Mouse (Mus musculus): ENCODE results near the gene Zfp286. TPM values are rescaled to one million over a fixed set of nuclear protein-coding genes. Genes with fewer than 3 reads are reported as not detected.

Gene Zfp286
- polyA plus RNA-seq, 1 experiment from 2014 or later, result 31.2 TPM

DNA sequence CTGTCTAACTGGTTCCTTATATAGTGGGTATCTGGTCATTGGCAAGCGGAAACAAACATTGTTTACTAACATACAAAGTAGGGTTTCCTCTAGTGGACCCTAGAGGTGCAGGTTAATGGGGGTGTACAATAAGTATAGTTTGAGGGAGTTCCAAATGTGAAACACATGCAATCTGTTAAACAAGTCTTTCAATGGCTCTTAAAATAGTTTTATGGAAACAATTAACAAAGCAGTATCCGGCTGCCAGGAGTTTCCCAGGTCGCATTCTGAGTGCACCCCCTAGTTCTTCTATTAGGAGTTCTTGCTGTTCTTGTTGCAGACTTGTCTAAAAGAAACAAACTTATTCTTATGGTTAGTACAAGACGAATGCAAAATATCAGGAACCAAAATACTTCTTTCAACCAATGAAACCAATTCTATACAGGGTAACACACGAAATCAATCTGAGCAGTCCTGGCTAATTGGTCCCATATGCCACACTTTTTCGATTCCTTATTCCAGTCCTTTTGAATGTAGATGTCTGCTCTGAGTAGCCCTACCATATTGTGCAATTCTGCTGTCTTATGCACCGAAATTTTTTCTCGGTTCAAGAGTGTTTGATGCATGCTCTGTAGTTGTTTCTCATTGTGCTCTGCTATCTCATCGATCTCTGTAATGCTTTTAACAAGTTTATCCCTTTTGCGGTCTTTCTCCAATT lies 46.9 kb downstream of the Zfp286 start:
- Histone ChIP-seq H3K4me2 (replicated peaks) (no peak overlapping the region), H3K4me1 (no peaks in the 10 kb centered on the region), H3K9ac (no peak overlapping the region), H3K27me3 (peaks cover 3% of the 10 kb centered on the region; the same call in 1 of the 2 replicates), H3K27ac (no peak overlapping the region), H3K9me3 (replicated peaks) (no peaks in the 10 kb centered on the region), H3K4me3 (no peak overlapping the region), H3K36me3 (no peaks in the 10 kb centered on the region)
- no peak for ATAC-seq (ENCODE audit: low FRiP score)
- WGBS, result 75% methylated on average over 10 of the region's 10 CpGs

DNA sequence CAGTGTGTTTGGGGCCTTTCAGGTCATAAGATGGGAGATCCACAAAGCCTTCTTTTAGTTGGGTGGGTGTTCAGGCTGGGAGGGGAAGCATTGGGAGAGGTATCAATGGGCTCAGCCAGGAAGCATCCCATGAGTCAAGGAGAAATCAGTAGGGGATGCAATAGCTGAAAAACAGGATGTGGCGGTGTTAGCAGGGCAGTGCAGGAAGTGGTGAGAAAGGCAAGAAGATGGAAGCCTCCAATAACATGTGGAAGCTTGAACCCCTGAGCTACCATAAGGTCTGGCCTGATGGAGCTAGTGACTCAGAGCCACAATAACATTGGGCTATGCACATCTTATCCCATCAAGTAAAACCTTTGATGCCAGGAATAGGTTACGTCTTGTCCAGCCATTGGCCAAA lies 48.1 kb downstream of the Zfp286 start:
- H3K36me3 ChIP-seq, result no peaks in the 10 kb centered on the region
- H3K27me3 ChIP-seq, result no peaks in the 10 kb centered on the region
- no peak overlapping the region for H3K27ac ChIP-seq
- no peak overlapping the region for H3K4me3 ChIP-seq
- H3K4me1 ChIP-seq, result no peaks in the 10 kb centered on the region
- no peak overlapping the region for H3K4me2 ChIP-seq (replicated peaks)
- no peaks in the 10 kb centered on the region for H3K9me3 ChIP-seq (replicated peaks)
- 87% methylated on average over 2 of the region's 2 CpGs for WGBS
- H3K9ac ChIP-seq, result no peak overlapping the region
- ATAC-seq (ENCODE audit: low FRiP score), result no peak

DNA sequence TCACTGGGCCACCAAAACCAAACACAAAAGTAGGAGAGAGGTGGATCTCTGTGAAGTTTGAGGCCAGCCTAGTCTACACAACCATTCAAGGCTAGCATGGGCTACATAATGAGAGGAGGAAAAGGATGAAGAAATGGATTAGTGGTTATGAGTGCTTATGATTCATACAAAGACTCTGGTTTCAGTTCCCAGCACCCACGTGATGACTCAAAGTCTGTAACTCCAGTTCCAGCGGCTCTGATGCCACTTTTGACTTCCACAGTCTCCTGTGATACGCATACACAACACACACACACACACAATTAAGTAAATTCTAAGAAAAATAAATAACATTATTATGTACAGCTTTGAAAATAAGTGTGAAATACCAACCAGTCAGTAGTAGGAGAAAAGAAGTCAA lies 56.6 kb downstream of the Zfp286 start:
- peaks cover 14% of the 10 kb centered on the region for H3K4me1 ChIP-seq
- H3K4me3 ChIP-seq, result no peak overlapping the region
- peaks cover 4% of the 10 kb centered on the region; the same call in 1 of the 2 replicates for H3K27me3 ChIP-seq
- H3K36me3 ChIP-seq, result peaks cover 9% of the 10 kb centered on the region; the same call in 1 of the 2 replicates
- H3K4me2 ChIP-seq (replicated peaks), result no peak overlapping the region
- H3K27ac ChIP-seq, result no peak overlapping the region
- 84% methylated on average over 3 of the region's 3 CpGs for WGBS
- H3K9ac ChIP-seq, result no peak overlapping the region
- no peaks in the 10 kb centered on the region for H3K9me3 ChIP-seq (replicated peaks)
- no peak for ATAC-seq (ENCODE audit: low FRiP score)

DNA sequence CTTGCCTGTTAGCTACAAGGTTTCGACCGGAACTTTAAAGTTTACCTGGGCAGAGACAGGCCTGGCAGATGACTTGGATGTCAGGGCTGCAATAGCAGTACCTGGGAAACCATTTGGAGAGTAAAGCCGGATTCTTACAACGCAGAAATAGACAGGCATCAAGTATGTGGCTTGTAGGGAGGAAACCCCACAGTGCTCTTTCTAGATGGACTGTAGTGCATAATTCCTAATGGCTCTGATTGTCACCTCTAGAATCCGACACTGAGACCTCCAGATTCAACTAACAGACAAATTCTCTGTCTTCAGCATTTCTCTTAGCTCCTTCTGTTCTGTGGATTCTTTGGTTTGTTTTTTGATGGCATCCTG lies 57.3 kb downstream of the Zfp286 start:
- peak; percentile 52; the same call in 1 of the 2 replicates for ATAC-seq (ENCODE audit: low FRiP score)
- Histone ChIP-seq H3K9me3 (replicated peaks) (no peaks in the 10 kb centered on the region), H3K27me3 (peaks cover 4% of the 10 kb centered on the region; the same call in 1 of the 2 replicates), H3K36me3 (peaks cover 12% of the 10 kb centered on the region; the same call in 1 of the 2 replicates), H3K4me3 (peak overlapping the region; percentile 76), H3K9ac (no peak overlapping the region), H3K27ac (peak overlapping the region; percentile 96; the same call in 1 of the 2 replicates), H3K4me1 (peaks cover 14% of the 10 kb centered on the region), H3K4me2 (replicated peaks) (peak overlapping the region; percentile 60)
- WGBS, result 8% methylated on average over 5 of the region's 5 CpGs

DNA sequence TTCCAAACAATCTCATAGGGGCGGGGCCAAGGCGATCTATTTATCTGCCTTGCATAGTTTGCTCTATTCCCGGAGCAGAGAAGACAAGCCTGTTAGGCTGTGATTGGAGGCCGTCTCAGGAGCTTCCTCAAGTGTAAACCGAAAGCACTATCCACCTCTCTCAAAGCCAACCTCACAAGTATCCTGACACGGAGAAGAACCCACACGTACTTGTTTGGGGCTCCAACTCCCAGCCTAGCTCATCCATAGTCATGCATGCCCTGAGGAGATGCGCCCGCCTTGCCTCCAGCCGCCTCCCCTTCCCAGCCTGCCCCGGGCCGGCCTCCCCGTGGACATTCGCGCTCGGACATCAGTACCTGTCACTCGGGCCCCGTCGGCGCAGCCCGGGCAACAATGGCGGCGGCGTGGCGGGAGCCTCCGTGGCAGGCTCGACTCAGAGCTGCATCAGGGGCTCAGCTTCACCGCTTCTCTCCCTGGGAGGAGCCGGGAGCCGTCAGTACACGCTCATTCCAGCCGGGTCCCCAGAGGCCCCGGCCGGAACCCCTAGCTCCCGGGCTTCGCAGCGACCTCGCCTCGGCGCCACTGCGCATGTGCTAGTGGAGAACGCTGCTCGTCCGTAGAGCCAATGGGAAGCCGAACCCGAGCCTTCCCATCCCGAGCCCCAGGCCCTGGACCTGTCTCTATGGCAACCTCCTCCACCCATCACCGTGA lies 57.8 kb downstream of the Zfp286 start, which contains the start of gene Zfp287:
Gene Zfp287, minus strand, starts transcription at position 595 of the 711 bp plus-strand sequence.
- H3K4me1 ChIP-seq, result peaks cover 14% of the 10 kb centered on the region
- WGBS, result under 1% methylated on average over 48 of the region's 48 CpGs

DNA sequence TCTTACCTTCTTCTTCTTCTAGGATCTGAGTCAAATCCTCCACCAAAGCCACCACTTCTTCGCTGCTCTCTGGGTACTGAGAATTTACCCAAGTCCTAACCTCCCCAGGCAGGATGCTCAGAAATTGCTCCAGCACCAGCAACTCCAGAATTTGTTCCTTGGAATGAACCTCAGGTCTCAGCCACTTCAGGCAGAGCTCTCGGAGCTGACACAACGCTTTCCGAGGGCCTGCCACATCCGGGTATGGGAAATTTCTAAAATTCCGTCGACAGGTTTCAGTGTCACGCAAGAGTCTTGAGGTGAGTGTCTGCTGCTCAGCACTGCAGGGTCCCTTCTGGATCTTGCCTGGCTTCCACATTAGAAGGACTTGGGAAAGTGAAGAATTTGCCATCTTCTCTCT lies 61.0 kb downstream of the Zfp286 start:
- Histone ChIP-seq H3K27me3 (no peaks in the 10 kb centered on the region), H3K36me3 (peaks cover 42% of the 10 kb centered on the region), H3K4me2 (replicated peaks) (no peak overlapping the region), H3K4me3 (no peak overlapping the region), H3K9me3 (replicated peaks) (no peaks in the 10 kb centered on the region), H3K4me1 (peaks cover 14% of the 10 kb centered on the region), H3K27ac (no peak overlapping the region), H3K9ac (no peak overlapping the region)
- no peak for ATAC-seq (ENCODE audit: low FRiP score)
- 91% methylated on average over 8 of the region's 8 CpGs for WGBS

More for the DNA sequence above, 57.8 kb downstream of the Zfp286 start, which contains the start of gene Zfp287:
- Histone ChIP-seq H3K9ac (peak within 1 kb of the TSS; percentile 84), H3K9me3 (replicated peaks) (no peaks in the 10 kb centered on the region), H3K4me2 (replicated peaks) (peak within 1 kb of the TSS; percentile 60), H3K36me3 (peaks cover 12% of the 10 kb centered on the region; the same call in 1 of the 2 replicates), H3K4me3 (peak within 1 kb of the TSS; percentile 76), H3K27ac (peak within 1 kb of the TSS; percentile 96), H3K27me3 (peaks cover 4% of the 10 kb centered on the region; the same call in 1 of the 2 replicates)
- peak; percentile 99 for ATAC-seq (ENCODE audit: low FRiP score)

DNA sequence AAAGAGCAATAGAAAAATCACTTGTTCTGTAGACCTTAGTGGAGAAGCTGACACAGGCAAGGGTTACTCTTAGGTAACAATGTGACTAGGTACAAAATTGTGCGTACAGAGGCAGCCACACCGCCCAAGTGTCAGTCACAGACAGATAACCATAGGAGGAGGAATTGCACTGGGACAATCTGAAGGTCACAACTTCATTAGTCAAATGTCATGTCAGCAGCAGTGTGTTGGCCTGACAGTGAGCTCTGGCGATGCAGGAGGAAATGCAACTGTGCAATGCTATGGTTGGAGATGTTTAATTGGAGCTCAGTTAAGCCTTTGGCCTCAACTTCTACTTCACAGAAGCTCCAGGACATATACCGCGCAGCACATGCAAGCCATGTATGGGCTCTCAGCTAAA lies 78.6 kb downstream of the Zfp286 start:
- Histone ChIP-seq H3K4me3 (no peak overlapping the region), H3K36me3 (peaks cover 51% of the 10 kb centered on the region), H3K9me3 (replicated peaks) (no peaks in the 10 kb centered on the region), H3K27me3 (no peaks in the 10 kb centered on the region), H3K4me1 (no peaks in the 10 kb centered on the region), H3K4me2 (replicated peaks) (no peak overlapping the region), H3K9ac (no peak overlapping the region), H3K27ac (no peak overlapping the region)
- ATAC-seq (ENCODE audit: low FRiP score), result no peak
- 89% methylated on average over 5 of the region's 5 CpGs for WGBS

DNA sequence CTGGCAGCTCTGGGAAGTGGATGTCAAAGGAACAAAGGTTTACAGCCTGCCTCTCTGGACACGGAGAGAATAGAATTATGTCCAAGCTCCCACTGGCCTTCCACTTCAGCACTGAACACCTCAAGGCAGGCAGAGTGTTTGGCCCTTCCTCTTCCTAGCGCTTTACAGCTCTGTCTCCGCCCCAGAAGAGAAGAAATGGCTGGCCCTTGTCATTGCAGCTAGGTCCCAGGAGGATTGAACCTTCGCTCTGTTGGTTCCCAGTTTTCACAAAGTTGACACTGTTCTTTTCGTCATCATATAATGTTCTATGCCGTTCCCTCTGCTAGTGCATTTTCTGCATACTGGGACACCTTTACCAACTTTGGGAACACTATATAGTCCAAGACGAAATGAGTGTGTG lies 81.0 kb downstream of the Zfp286 start:
- 85% methylated on average over 7 of the region's 7 CpGs for WGBS
- Histone ChIP-seq H3K36me3 (peaks cover 32% of the 10 kb centered on the region), H3K9me3 (replicated peaks) (no peaks in the 10 kb centered on the region), H3K4me2 (replicated peaks) (no peak overlapping the region), H3K27me3 (no peaks in the 10 kb centered on the region), H3K4me3 (no peak overlapping the region), H3K9ac (no peak overlapping the region), H3K4me1 (no peaks in the 10 kb centered on the region), H3K27ac (no peak overlapping the region)
- ATAC-seq (ENCODE audit: low FRiP score), result no peak

DNA sequence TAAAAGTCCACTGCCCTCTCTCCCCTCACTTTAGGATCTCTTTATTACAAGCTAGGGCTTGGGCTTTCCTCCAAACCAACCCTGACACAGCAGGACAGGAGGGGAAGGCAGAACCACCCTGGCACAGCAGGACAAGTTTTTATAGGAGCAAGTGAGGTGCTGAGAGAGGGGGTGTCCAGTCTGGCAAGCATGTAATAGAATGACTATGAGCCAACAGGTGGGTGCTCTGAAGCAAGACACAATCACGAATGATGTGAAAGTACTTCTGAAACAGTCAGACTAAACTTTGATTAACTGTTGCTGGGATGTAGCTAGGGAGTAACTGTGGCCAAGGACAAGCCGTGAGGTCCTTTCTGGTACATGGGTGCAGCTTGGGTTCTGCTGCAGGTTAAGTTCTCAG lies 83.1 kb downstream of the Zfp286 start:
- ATAC-seq (ENCODE audit: low FRiP score), result no peak
- Histone ChIP-seq H3K9me3 (replicated peaks) (no peaks in the 10 kb centered on the region), H3K4me1 (no peaks in the 10 kb centered on the region), H3K4me3 (no peak overlapping the region), H3K27ac (no peak overlapping the region), H3K4me2 (replicated peaks) (no peak overlapping the region), H3K36me3 (peaks cover 14% of the 10 kb centered on the region), H3K27me3 (no peaks in the 10 kb centered on the region), H3K9ac (no peak overlapping the region)
- WGBS, result 97% methylated on average over 2 of the region's 2 CpGs

Other genes with a start within 250 kb of the Zfp286 start
- gene Ubb, start 238.3 kb downstream of the Zfp286 start, polyA plus RNA-seq (2016; fragmentation: Nextera tagmentation; extraction: Ambion mirVana), result 3,674 and 3,736 TPM in 2 replicates
- gene Trpv2, start 215.0 kb downstream of the Zfp286 start, polyA plus RNA-seq (2016; fragmentation: Nextera tagmentation; extraction: Ambion mirVana), result 10.8 and 14.3 TPM in 2 replicates
- 18.0 and 19.1 TPM in 2 replicates for gene Lrrc75a, start 140.9 kb downstream of the Zfp286 start, polyA plus RNA-seq (2016; fragmentation: Nextera tagmentation; extraction: Ambion mirVana)
- gene Mmgt2, start 140.8 kb downstream of the Zfp286 start, polyA plus RNA-seq (2016; fragmentation: Nextera tagmentation; extraction: Ambion mirVana), result 34.5 and 38.7 TPM in 2 replicates
- gene Zfp287, start 57.6 kb downstream of the Zfp286 start, polyA plus RNA-seq (2016; fragmentation: Nextera tagmentation; extraction: Ambion mirVana), result 20.8 and 21.1 TPM in 2 replicates
- not detected in 2 replicates for gene Gm10428, start 36.4 kb downstream of the Zfp286 start, polyA plus RNA-seq (2016; fragmentation: Nextera tagmentation; extraction: Ambion mirVana)
- 8.0 and 9.4 TPM in 2 replicates for gene Trim16, start 30.8 kb upstream of the Zfp286 start, polyA plus RNA-seq (2016; fragmentation: Nextera tagmentation; extraction: Ambion mirVana)
- 0.25 and 0.40 TPM in 2 replicates for gene Fbxw10, start 57.6 kb upstream of the Zfp286 start, polyA plus RNA-seq (2016; fragmentation: Nextera tagmentation; extraction: Ambion mirVana)
- 49.5 and 51.7 TPM in 2 replicates for gene Tvp23b, start 90.0 kb upstream of the Zfp286 start, polyA plus RNA-seq (2016; fragmentation: Nextera tagmentation; extraction: Ambion mirVana)
- not detected in 2 replicates for gene Cdrt4, start 161.7 kb upstream of the Zfp286 start, polyA plus RNA-seq (2016; fragmentation: Nextera tagmentation; extraction: Ambion mirVana)